Mouse (Mus musculus) G1E-ER4 (cell line): ENCODE results near the gene Dmc1. TPM values are rescaled to one million over a fixed set of nuclear protein-coding genes. Genes with fewer than 3 reads are reported as not detected.

Experiments used
- GATA1 ChIP-seq: IDR thresholded peaks from one replicate; pipeline ENCODE4 v1.8.0; 2012; ENCODE audit warnings: low read length, inconsistent platforms
- polyA plus RNA-seq: library from polyadenylated mRNA; stranded (reverse); fragments of >175 nt; gene quantifications from 2 replicates; pipeline ENCODE4 v1.2.3, GENCODE M21; 2012

The Dmc1 gene
- polyA plus RNA-seq, 1 experiment: not detected

DNA sequence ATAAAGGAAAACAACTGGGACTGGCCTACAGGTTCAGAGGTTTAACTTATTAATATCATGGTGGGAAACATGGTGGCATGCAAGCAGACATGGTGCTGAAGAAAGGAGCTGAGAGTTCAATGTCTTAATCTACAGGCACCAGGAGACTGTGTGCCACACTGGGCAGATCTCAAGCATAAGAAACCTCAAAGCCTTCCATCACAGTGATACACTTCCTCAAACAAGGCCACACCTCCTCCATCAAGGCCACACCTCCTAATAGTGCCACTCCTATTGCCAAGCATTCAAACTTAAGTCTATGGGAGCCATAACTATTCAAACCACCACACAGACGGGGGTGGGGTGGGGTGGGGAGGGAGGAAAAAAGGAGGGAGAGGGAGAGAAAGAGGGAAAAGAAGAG, 23.3 kb downstream of the Dmc1 start:
- no peak for TF ChIP-seq GATA1

GRCm38 (mm10) chr15:79577671-79578426, 27.1 kb downstream of the Dmc1 start:
- TF ChIP-seq GATA1: no peak

- no peak for TF ChIP-seq GATA1
Observed at GRCm38 (mm10) chr15:79576947-79577346, 28.0 kb downstream of the Dmc1 start.

DNA sequence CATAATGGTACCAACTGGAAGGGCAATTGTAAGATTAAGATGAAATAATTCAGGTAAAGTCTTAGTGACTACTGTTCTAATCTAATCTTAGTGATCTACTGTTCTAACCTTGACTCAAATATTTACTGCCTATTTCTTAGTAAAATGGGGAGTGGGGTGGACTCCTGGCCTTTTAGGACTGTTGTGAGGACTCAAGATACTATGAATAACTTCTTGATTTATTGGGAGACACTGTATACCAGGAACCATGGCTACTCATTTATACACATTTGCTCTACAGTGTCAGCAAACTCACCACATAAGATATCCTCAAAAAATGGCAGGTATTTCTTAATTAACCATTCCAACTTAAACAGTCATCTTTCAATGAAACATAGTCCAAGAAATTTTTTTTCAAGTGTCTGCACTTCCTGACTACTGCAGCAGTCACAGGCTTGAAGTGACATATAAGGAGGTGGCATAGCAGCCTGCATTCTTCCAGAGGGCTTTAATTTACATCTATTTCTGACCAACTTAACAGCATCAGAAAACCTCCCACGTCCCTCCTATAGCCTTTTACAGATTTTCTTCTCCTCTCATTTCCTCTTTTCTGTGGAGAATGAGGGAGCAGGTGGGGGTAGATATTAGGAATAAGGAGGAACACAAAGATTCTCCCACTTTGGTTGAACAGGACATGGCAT, 29.2 kb downstream of the Dmc1 start:
- no peak for TF ChIP-seq GATA1

- TF ChIP-seq GATA1: no peak
Observed at GRCm38 (mm10) chr15:79562417-79562816, 42.5 kb downstream of the Dmc1 start.

DNA sequence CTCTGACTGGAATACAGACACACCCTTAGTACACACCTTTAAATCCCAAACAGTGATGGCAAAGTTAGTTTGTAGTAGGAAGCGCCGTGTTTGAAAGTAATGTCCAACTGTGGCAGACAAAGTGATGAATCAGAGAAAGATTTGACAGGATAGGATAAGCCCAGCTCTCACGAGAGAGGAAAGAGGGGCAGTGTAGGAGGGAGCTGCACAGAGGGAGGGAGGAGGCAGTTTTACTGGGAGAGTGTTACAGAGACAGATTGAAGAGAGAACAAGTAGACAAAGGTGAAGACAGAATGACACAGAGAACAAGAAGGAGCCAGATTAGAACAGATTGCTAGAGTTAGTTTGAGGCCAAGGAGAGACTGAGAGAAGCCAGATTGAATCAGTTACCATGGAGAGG, 45.3 kb downstream of the Dmc1 start:
- no peak for TF ChIP-seq GATA1

GRCm38 (mm10) chr15:79552566-79552965, 52.3 kb downstream of the Dmc1 start:
- TF ChIP-seq GATA1: no peak

DNA sequence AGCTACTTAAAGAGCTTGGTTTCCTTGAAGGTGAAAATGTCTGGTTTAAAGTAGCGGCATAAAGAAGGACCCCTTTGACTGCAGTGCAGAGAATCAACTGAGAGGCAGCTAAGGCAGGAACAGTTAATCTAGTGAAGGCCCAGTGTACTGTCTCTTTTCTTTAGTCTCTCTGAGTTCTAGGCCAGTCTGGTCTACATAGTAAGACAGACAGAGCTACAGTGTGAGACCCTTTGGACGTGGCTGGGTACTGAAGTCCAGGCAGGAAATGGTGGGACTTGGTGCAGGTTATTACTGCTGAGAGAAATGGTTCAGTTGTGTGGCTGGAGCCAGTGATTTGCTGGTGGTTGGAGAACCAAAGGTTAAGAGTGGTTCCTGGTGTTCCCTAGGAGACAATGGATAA, 56.7 kb downstream of the Dmc1 start:
- TF ChIP-seq GATA1: no peak

GRCm38 (mm10) chr15:79547289-79547820, 57.6 kb downstream of the Dmc1 start:
- TF ChIP-seq GATA1: no peak

GRCm38 (mm10) chr15:79546410-79547288, 58.3 kb downstream of the Dmc1 start, which contains the start of gene Ddx17:
Ddx17 (minus strand) TSS chr15:79546741.
- no peak for TF ChIP-seq GATA1

GRCm38 (mm10) chr15:79545921-79546399, 58.9 kb downstream of the Dmc1 start:
- no peak for TF ChIP-seq GATA1

- no peak for TF ChIP-seq GATA1
Observed at GRCm38 (mm10) chr15:79545496-79545895, 59.4 kb downstream of the Dmc1 start.

- no peak for TF ChIP-seq GATA1
Observed at GRCm38 (mm10) chr15:79543968-79544367, 60.9 kb downstream of the Dmc1 start.

- TF ChIP-seq GATA1: no peak
Observed at GRCm38 (mm10) chr15:79533796-79534195, 71.1 kb downstream of the Dmc1 start.

- no peak for TF ChIP-seq GATA1
Observed at GRCm38 (mm10) chr15:79529935-79530334, 75.0 kb downstream of the Dmc1 start.

GRCm38 (mm10) chr15:79527991-79528639, 76.8 kb downstream of the Dmc1 start:
- no peak for TF ChIP-seq GATA1
